Mouse (Mus musculus) layer of hippocampus, adult 2 months (tissue): ENCODE measurements around the gene 4933414I15Rik. TPM values are rescaled to one million over a fixed set of nuclear protein-coding genes. Genes with fewer than 3 reads are reported as not detected.

Experiments
- DNase-seq, 2 experiments: peaks; one replicate each; pipeline ENCODE4 v3.0.0; 2022; ENCODE audit warnings: low spot score in 2 of 2
- H3K27ac ChIP-seq: fragments of 200-600 bp; 2 replicates; pipeline ENCODE4 v1.8.1; 2022
- H3K4me3 ChIP-seq: fragments of 200-600 bp; 2 replicates; pipeline ENCODE4 v1.8.1; 2022; ENCODE audit warnings: mild to moderate bottlenecking
- CTCF ChIP-seq: fragments of 200-600 bp; conservative IDR thresholded peaks from 2 replicates; pipeline ENCODE4 v1.8.1; 2022; ENCODE audit warnings: antibody characterized with exemption, mild to moderate bottlenecking, moderate library complexity
- long read RNA-seq, 2 experiments: library from polyadenylated mRNA; stranded (forward); transcript quantifications; one replicate each; pipeline ENCODE4 v2.0.0; 2021; ENCODE audit warnings: borderline mapping rate in 2 of 2
- total RNA-seq, 2 experiments: library from RNA; stranded (reverse); gene quantifications; 2 replicates each; pipeline ENCODE4 v1.2.3; 2021

Gene 4933414I15Rik
- not detected for total RNA-seq
- long read RNA-seq, experiment 1 = 0 reads
- long read RNA-seq, experiment 2 = 0 reads

DNA sequence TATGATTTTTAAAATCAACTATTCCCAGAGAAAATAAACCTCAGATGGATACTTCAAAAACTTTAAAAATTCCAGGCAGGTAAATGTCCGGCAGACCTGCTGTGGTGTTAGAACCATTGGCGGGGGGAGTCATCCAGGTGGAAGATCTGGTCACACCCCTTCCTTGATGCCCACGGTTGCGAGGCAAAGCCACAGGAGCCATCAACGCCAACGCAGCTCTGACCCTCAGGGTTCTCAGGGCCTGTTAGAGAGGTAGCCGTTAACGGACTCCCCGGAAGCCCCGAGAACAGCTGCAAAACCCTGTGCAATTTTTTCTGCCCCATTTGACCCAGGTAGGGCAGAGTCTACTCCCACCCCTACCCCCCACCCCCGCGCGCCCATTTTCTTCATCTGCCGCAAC lies at the start of gene 4933414I15Rik:
Gene 4933414I15Rik, minus strand, starts transcription at position 260 of the 400 bp plus-strand sequence.
- Histone ChIP-seq H3K4me3 (no peak within 1 kb of the TSS), H3K27ac (no peak within 1 kb of the TSS)
- TF ChIP-seq CTCF = no peak
- DNase-seq = no peak

- DNase-seq = no peak
- TF ChIP-seq CTCF = no peak
- no peak within 1 kb of the TSS for H3K4me3 ChIP-seq
- H3K27ac ChIP-seq = no peak within 1 kb of the TSS
Observed at GRCm38 (mm10) chr11:50981667-50982066, 38.1 kb upstream of the 4933414I15Rik start, which contains the start of gene Olfr1377. Gene Olfr1377, plus strand, starts transcription at chr11:50981967.

DNA sequence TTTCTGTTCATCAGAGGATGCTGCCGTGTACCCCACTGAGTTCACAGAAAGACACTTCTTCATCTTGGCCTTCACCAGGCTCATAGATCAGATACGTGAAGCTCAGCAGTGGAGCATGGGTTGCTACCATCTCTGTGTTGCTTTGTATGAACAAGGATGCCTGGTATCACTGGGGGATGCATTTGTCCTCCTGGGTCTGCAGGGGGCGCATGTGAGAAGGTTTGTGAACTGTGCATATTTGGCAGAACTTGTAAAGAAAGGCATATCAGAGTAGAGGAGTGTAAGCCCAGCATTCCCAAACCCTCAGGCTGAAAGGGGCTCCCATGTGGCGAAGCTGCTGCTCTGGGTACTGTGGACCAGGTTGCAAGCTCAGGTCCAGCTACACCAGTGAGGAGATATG lies 33.7 kb upstream of the 4933414I15Rik start:
- H3K27ac ChIP-seq = no peak overlapping the region
- no peak for DNase-seq
- H3K4me3 ChIP-seq = no peak overlapping the region
- TF ChIP-seq CTCF = peak; percentile 47

GRCm38 (mm10) chr11:50966230-50966629 lies 22.7 kb upstream of the 4933414I15Rik start, which contains the start of gene Olfr1378:
Gene Olfr1378, plus strand, starts transcription at chr11:50966530.
- no peak for TF ChIP-seq CTCF
- no peak for DNase-seq
- Histone ChIP-seq H3K27ac (no peak within 1 kb of the TSS), H3K4me3 (no peak within 1 kb of the TSS)

GRCm38 (mm10) chr11:50964886-50965285 lies 21.3 kb upstream of the 4933414I15Rik start:
- Histone ChIP-seq H3K27ac (no peak overlapping the region), H3K4me3 (no peak overlapping the region)
- no peak for TF ChIP-seq CTCF
- DNase-seq = no peak

GRCm38 (mm10) chr11:50953665-50954064 lies 10.1 kb upstream of the 4933414I15Rik start, which contains the start of gene Prop1:
Gene Prop1, minus strand, starts transcription at chr11:50953765.
- no peak within 1 kb of the TSS for H3K27ac ChIP-seq
- no peak for TF ChIP-seq CTCF
- DNase-seq = no peak
- no peak within 1 kb of the TSS for H3K4me3 ChIP-seq

DNA sequence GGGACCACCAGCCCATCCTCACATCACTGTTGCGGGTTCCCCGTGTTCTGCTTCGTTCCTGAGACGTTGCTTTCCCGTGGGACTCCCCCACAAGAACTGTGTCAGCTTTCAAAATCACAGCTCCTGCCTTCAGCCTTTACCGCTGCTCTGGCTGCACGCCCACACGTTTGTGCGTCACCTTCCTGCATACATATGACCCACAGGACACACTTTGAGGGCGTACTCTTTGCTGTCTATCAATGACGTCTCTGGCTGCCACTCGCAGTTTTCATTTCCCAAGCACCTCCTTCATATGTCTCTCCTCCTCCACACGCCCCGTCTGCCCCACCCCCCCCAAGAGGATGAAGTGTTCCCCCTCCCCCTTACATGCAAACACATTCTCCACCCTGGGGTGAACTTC lies 8.7 kb upstream of the 4933414I15Rik start:
- TF ChIP-seq CTCF = no peak
- DNase-seq = no peak
- H3K4me3 ChIP-seq = no peak overlapping the region
- no peak overlapping the region for H3K27ac ChIP-seq

DNA sequence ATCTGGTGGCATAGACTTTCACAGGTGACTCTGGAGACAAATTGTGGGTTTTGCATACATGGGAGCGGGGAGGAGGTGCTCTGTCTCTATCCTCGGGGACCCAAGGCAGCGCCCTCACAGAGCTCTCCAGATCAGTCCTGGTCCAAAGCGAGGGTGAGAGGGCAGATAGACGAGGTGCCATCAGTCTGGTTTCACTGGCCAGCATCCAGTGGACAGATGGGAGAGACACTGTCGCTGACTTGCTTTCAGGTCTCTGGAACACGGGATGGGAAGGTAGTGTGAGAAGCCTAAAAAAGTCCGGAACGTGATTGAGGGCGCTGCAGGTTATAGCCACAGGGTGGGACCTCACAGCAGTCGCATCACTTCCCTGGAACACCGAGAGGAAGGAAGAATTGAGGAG lies 1.2 kb downstream of the 4933414I15Rik start:
- no peak for DNase-seq
- H3K27ac ChIP-seq = no peak overlapping the region
- no peak overlapping the region for H3K4me3 ChIP-seq
- no peak for TF ChIP-seq CTCF

DNA sequence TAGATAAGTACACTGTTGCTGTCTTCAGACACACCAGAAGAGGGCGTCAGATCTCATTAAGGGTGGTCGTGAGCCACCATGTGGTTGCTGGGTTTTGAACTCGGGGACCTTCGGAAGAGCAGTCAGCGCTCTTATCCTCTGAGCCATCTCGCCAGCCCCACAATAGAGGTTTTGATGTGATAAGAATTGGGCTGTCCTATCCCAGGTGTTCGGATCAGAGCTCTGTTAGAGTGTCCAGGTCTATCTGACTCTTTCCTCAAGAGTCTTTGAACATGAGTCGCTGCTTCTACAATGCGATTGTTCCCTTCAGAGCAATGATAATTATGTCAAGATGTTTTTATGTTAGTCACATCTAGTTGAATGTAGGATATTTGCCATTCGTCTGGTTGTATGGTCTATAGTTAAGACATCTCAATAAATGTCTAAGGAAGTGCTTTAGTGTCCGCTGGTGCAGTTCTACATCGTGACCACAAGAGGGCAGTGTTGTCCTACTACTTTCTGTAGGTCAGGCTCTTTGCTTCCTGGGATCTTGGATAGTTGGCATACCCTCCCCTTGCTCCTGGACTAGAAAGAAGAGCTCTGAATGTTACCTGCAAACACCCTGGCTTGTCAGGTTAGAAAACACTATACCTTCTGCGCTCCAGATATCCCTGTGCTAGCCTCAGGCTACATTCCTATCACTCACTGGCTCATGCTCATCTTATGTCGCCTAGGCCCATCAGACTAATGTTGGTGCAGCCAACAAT lies 3.8 kb downstream of the 4933414I15Rik start:
- H3K4me3 ChIP-seq = no peak overlapping the region
- TF ChIP-seq CTCF = peak; percentile 89
- H3K27ac ChIP-seq = no peak overlapping the region
- peak in 1 of 2 experiments; percentile 35 for DNase-seq

- H3K4me3 ChIP-seq = no peak overlapping the region
- H3K27ac ChIP-seq = no peak overlapping the region
- DNase-seq = no peak
- TF ChIP-seq CTCF = no peak
Observed at GRCm38 (mm10) chr11:50938435-50938834, 5.1 kb downstream of the 4933414I15Rik start.

DNA sequence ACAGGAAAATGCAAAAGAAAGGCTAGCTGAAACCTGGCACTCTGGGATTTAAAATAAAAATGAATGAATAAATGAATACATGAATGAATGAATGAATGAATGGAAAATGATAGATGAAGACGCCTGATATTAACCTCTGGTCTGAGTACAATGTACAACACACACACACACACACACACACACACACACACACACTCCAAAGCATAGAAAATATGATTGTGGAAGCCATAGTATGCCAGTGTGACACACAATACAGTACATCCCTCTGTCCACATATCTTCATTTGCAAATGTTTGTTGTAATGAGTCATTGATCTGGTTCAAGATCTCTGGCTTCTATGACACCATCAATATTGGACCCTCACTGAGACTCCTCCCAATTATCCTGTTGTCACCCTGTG lies 11.5 kb downstream of the 4933414I15Rik start:
- Histone ChIP-seq H3K4me3 (peak overlapping the region; percentile 91), H3K27ac (peak overlapping the region; percentile 97)
- no peak for TF ChIP-seq CTCF

GRCm38 (mm10) chr11:50931451-50931866 lies 12.1 kb downstream of the 4933414I15Rik start, which contains the start of gene Zfp354b:
Gene Zfp354b, minus strand, starts transcription at chr11:50931633.
- TF ChIP-seq CTCF = no peak
- peak within 1 kb of the TSS; percentile 91 for H3K4me3 ChIP-seq
- peak; percentile 85 to 91 for DNase-seq
- H3K27ac ChIP-seq = peak within 1 kb of the TSS; percentile 97

More for the DNA sequence above, 11.5 kb downstream of the 4933414I15Rik start:
- DNase-seq = no peak

DNA sequence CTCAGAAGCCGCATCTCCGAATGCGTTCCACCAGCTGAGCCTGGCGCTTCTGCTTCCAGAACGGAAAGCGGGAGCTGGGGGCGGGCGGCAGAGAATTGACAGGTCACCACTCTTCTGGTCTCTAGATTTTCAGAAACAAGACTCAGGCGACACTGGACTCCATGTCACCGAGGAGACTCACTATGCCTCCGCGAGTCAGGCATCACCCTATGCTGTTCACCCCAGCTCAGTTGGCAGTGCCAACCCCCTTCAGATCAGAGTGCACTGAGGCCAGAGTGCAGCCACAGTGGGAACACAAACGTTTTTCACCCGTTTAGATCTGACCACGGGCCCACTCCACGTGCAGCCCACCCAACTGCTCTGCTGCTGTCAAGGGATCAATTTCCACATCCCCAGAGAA lies 12.5 kb downstream of the 4933414I15Rik start:
- peak overlapping the region; percentile 91 for H3K4me3 ChIP-seq
- no peak for TF ChIP-seq CTCF
- peak overlapping the region; percentile 97 for H3K27ac ChIP-seq
- DNase-seq = peak in 1 of 2 experiments; percentile 17

GRCm38 (mm10) chr11:50930469-50931014 lies 13.0 kb downstream of the 4933414I15Rik start:
- DNase-seq = no peak
- Histone ChIP-seq H3K27ac (peak overlapping the region; percentile 97), H3K4me3 (peak overlapping the region; percentile 91)
- no peak for TF ChIP-seq CTCF
